Mouse (Mus musculus): ENCODE measurements around the gene Morn5. TPM values are rescaled to one million over a fixed set of nuclear protein-coding genes. Genes with fewer than 3 reads are reported as not detected.

Gene Morn5
- polyA plus RNA-seq, 1 experiment = not detected

- no peak for TF ChIP-seq GATA1 (IDR thresholded peaks at IDR 0.05; ENCODE audit: low read length)
These were observed 8.4 kb upstream of the Morn5 start for GRCm38 (mm10) chr2:36040872-36041271.

GRCm38 (mm10) chr2:36048164-36048563, 1.1 kb upstream of the Morn5 start:
- TF ChIP-seq GATA1 (IDR thresholded peaks at IDR 0.05; ENCODE audit: low read length) = no peak

- no peak for TF ChIP-seq GATA1 (IDR thresholded peaks at IDR 0.05; ENCODE audit: low read length)
These were observed 303 bp downstream of the Morn5 start for GRCm38 (mm10) chr2:36049567-36049954.

- no peak for TF ChIP-seq GATA1 (IDR thresholded peaks at IDR 0.05; ENCODE audit: low read length)
These were observed 4.0 kb downstream of the Morn5 start for GRCm38 (mm10) chr2:36053249-36053648.

- TF ChIP-seq GATA1 (IDR thresholded peaks at IDR 0.05; ENCODE audit: low read length) = no peak
These were observed 7.0 kb downstream of the Morn5 start for GRCm38 (mm10) chr2:36056248-36056647.

- TF ChIP-seq GATA1 (IDR thresholded peaks at IDR 0.05; ENCODE audit: low read length) = no peak
These were observed 12.2 kb downstream of the Morn5 start for GRCm38 (mm10) chr2:36061409-36061808.

- no peak for TF ChIP-seq GATA1 (IDR thresholded peaks at IDR 0.05; ENCODE audit: low read length)
These were observed 17.9 kb downstream of the Morn5 start for GRCm38 (mm10) chr2:36067132-36067531.

- TF ChIP-seq GATA1 (IDR thresholded peaks at IDR 0.05; ENCODE audit: low read length) = no peak
These were observed 22.5 kb downstream of the Morn5 start for GRCm38 (mm10) chr2:36071660-36072305.

- TF ChIP-seq GATA1 (IDR thresholded peaks at IDR 0.05; ENCODE audit: low read length) = no peak
These were observed 24.5 kb downstream of the Morn5 start for GRCm38 (mm10) chr2:36073781-36074180.

GRCm38 (mm10) chr2:36075210-36075609, 26.0 kb downstream of the Morn5 start:
- no peak for TF ChIP-seq GATA1 (IDR thresholded peaks at IDR 0.05; ENCODE audit: low read length)

GRCm38 (mm10) chr2:36077160-36077761, 28.0 kb downstream of the Morn5 start:
- TF ChIP-seq GATA1 (IDR thresholded peaks at IDR 0.05; ENCODE audit: low read length) = no peak

GRCm38 (mm10) chr2:36081446-36081845, 32.2 kb downstream of the Morn5 start:
- TF ChIP-seq GATA1 (IDR thresholded peaks at IDR 0.05; ENCODE audit: low read length) = no peak

- TF ChIP-seq GATA1 (IDR thresholded peaks at IDR 0.05; ENCODE audit: low read length) = no peak
These were observed 33.7 kb downstream of the Morn5 start for GRCm38 (mm10) chr2:36082802-36083580.

GRCm38 (mm10) chr2:36085041-36085440, 35.8 kb downstream of the Morn5 start:
- no peak for TF ChIP-seq GATA1 (IDR thresholded peaks at IDR 0.05; ENCODE audit: low read length)

- TF ChIP-seq GATA1 (IDR thresholded peaks at IDR 0.05; ENCODE audit: low read length) = no peak
These were observed 39.9 kb downstream of the Morn5 start for GRCm38 (mm10) chr2:36089190-36089589.

Data from G1E-ER4 (cell line).